22 mouse cellular contexts compared by ENCODE assay signal in genomic region chr17:33892429-33892828, GRCm38 (mm10). TPM values are rescaled to one million over a fixed set of nuclear protein-coding genes. Genes with fewer than 3 reads are reported as not detected.
"Had no signal": no experiment of that assay in that cellular context is flagged by ENCODE, and none has a peak within 500 bp of the region (broad histone marks: within the 10 kb centered on the region; RNA-seq: fewer than 3 reads in every experiment).

No protein-coding gene starts in this region.

- H3K9me3 ChIP-seq: kidney, embryonic 15.5 days; limb, embryonic 10.5 days; liver, embryonic 15.5 days; midbrain, embryonic 13.5 days; neural tube, embryonic 15.5 days had no signal

- DNase-seq: kidney, postnatal 14 days; lung, adult 2 months; right cerebral cortex, adult 18-20 months; right cerebral cortex, postnatal 25 days had no signal

- H3K27me3 ChIP-seq: kidney, embryonic 15.5 days; liver, embryonic 15.5 days; neural tube, embryonic 15.5 days had no signal

- H3K27ac ChIP-seq: kidney, embryonic 15.5 days; limb, embryonic 10.5 days; liver, embryonic 15.5 days; midbrain, embryonic 13.5 days; neural tube, embryonic 15.5 days had no signal

- H3K4me3 ChIP-seq: kidney, embryonic 15.5 days; limb, embryonic 10.5 days; liver, embryonic 15.5 days; midbrain, embryonic 13.5 days; myocyte; neural tube, embryonic 15.5 days had no signal

- H3K36me3 ChIP-seq: kidney, embryonic 15.5 days; limb, embryonic 10.5 days; midbrain, embryonic 13.5 days; neural tube, embryonic 15.5 days had no signal

- H3K9ac ChIP-seq: kidney, embryonic 15.5 days; liver, embryonic 15.5 days; midbrain, embryonic 13.5 days; neural tube, embryonic 15.5 days had no signal

RNA-seq across cellular contexts. Expression of gene Platr17, which starts 12.5 kb away (rescaled TPM):
- polyA plus RNA-seq: neural tube, embryonic 11.5 days; small intestine, adult 2 months; testis, adult 2 months had no signal

RNA-seq across cellular contexts. Expression of gene Gm7029, which starts 18.8 kb away (rescaled TPM):
- total RNA-seq: layer of hippocampus, adult 8-10 months; layer of hippocampus, postnatal 14 days; left cerebral cortex, adult 18-20 months; left cerebral cortex, postnatal 10 days; megakaryocyte progenitor cell, adult 5-6 weeks had no signal
- polyA plus RNA-seq: kidney, embryonic 15.5 days; large intestine, adult 2 months; limb, embryonic 10.5 days; limb, embryonic 14.5 days; liver, embryonic 11.5 days; liver, embryonic 15.5 days; lung, adult 2 months; lung, postnatal 0 days; midbrain, embryonic 13.5 days; myocyte; neural tube, embryonic 11.5 days; neural tube, embryonic 15.5 days; small intestine, adult 2 months; testis, adult 2 months had no signal
